Mouse (Mus musculus) neural tube, embryonic 14.5 days (tissue): Measurements from ENCODE around the gene Rasal1. TPM values are rescaled to one million over a fixed set of nuclear protein-coding genes. Genes with fewer than 3 reads are reported as not detected.

ENCODE experiments used
- ATAC-seq: fragments of 200-750 bp; cut with Nextera tagmentation; 2 replicates; pipeline ENCODE4 v1.8.0; 2017; ENCODE audit warnings: low read depth, mild to moderate bottlenecking, moderate TSS enrichment, moderate library complexity
- H3K27ac ChIP-seq: fragments of 300-500 bp; sonication (generic); 2 replicates; pipeline ENCODE4 v1.5.1; 2014; ENCODE audit warnings: low read depth, mild to moderate bottlenecking, control low read depth, low read length, moderate library complexity, mixed read lengths
- H3K27me3 ChIP-seq: fragments of 300-500 bp; sonication (generic); 2 replicates; pipeline ENCODE4 v1.6.1; 2014; ENCODE audit warnings: low read length; ENCODE audit not compliant: control insufficient read depth, insufficient read depth
- H3K36me3 ChIP-seq: fragments of 300-500 bp; sonication (generic); 2 replicates; pipeline ENCODE4 v1.6.1; 2014; ENCODE audit warnings: low read length, mixed read lengths; ENCODE audit not compliant: control insufficient read depth, insufficient read depth
- H3K4me1 ChIP-seq: fragments of 300-500 bp; sonication (generic); 2 replicates; pipeline ENCODE4 v1.6.1; 2014; ENCODE audit warnings: low read length; ENCODE audit not compliant: control insufficient read depth, insufficient read depth
- H3K4me2 ChIP-seq: fragments of 300-500 bp; sonication (generic); 2 replicates; pipeline ENCODE4 v1.6.1; 2014; ENCODE audit warnings: mild to moderate bottlenecking, low read depth, low read length, control low read depth
- H3K4me3 ChIP-seq: fragments of 300-500 bp; sonication (generic); 2 replicates; pipeline ENCODE4 v1.5.1; 2014; ENCODE audit warnings: low read depth, low read length, control low read depth, mixed read lengths
- H3K9ac ChIP-seq: fragments of 300-500 bp; sonication (generic); replicated peaks from 2 replicates; pipeline ENCODE4 v1.6.1; 2014; ENCODE audit warnings: low read depth, mild to moderate bottlenecking, control low read depth, low read length, mixed read lengths
- H3K9me3 ChIP-seq: fragments of 300-500 bp; sonication (generic); 2 replicates; pipeline ENCODE4 v1.6.1; 2016; ENCODE audit warnings: low read length; ENCODE audit not compliant: control insufficient read depth
- WGBS: fragments of 180-500 bp; shearing (Covaris S2); extraction: QIAGEN DNeasy Blood & Tissue Kit; methylation state at CpG from one replicate; pipeline ENCODE4 v1.1.7; 2014; 5-methylcytosine and 5-hydroxymethylcytosine counted together
- polyA plus RNA-seq: library from polyadenylated mRNA; unstranded; fragments of >200 nt; fragmentation: Nextera tagmentation; extraction: Ambion mirVana; gene quantifications from 2 replicates; pipeline ENCODE4 v1.2.1, GENCODE M21; 2014

Gene Rasal1
- polyA plus RNA-seq, 1 experiment from 2014 or later, result 0.33 TPM

GRCm38 (mm10) chr5:120690417-120690816 is 41.8 kb downstream of the Rasal1 start:
- no peak for ATAC-seq
- Histone ChIP-seq H3K4me1 (no peaks in the 10 kb centered on the region), H3K27ac (no peak overlapping the region), H3K4me3 (no peak overlapping the region), H3K4me2 (no peak overlapping the region), H3K36me3 (peaks cover 28% of the 10 kb centered on the region), H3K9me3 (no peaks in the 10 kb centered on the region), H3K27me3 (peaks cover 10% of the 10 kb centered on the region), H3K9ac (no peak overlapping the region)
- 63% methylated on average over 4 of the region's 4 CpGs for WGBS

- Histone ChIP-seq H3K27me3 (peaks cover 16% of the 10 kb centered on the region), H3K27ac (no peak overlapping the region), H3K36me3 (peaks cover 28% of the 10 kb centered on the region), H3K9ac (no peak overlapping the region), H3K9me3 (no peaks in the 10 kb centered on the region), H3K4me1 (no peaks in the 10 kb centered on the region), H3K4me2 (no peak overlapping the region), H3K4me3 (no peak overlapping the region)
- WGBS, result 77% methylated on average over 19 of the region's 19 CpGs
- no peak for ATAC-seq
Measured at GRCm38 (mm10) chr5:120692034-120692433, 43.4 kb downstream of the Rasal1 start.

GRCm38 (mm10) chr5:120693931-120694694 is 45.5 kb downstream of the Rasal1 start:
- Histone ChIP-seq H3K4me1 (peaks cover 11% of the 10 kb centered on the region; the same call in 1 of the 2 replicates), H3K4me3 (no peak overlapping the region), H3K9ac (no peak overlapping the region), H3K36me3 (peaks cover 28% of the 10 kb centered on the region), H3K27me3 (peaks cover 16% of the 10 kb centered on the region), H3K4me2 (0 out of 2 replicates have a peak overlapping the region, but pooled peaks have one; percentile 8), H3K9me3 (no peaks in the 10 kb centered on the region), H3K27ac (no peak overlapping the region)
- WGBS, result 14% methylated on average over 30 of the region's 38 CpGs
- no peak for ATAC-seq

GRCm38 (mm10) chr5:120694695-120695074 is 46.1 kb downstream of the Rasal1 start:
- ATAC-seq, result no peak
- peaks cover 16% of the 10 kb centered on the region for H3K27me3 ChIP-seq
- H3K9ac ChIP-seq, result no peak overlapping the region
- no peak overlapping the region for H3K27ac ChIP-seq
- H3K4me3 ChIP-seq, result no peak overlapping the region
- peaks cover 16% of the 10 kb centered on the region; the same call in 1 of the 2 replicates for H3K4me1 ChIP-seq
- 0 out of 2 replicates have a peak overlapping the region, but pooled peaks have one; percentile 8 for H3K4me2 ChIP-seq
- no peaks in the 10 kb centered on the region for H3K9me3 ChIP-seq
- peaks cover 28% of the 10 kb centered on the region for H3K36me3 ChIP-seq
- 6% methylated on average over 38 of the region's 41 CpGs for WGBS

- H3K4me1 ChIP-seq, result peaks cover 20% of the 10 kb centered on the region
- WGBS, result 73% methylated on average over 16 of the region's 16 CpGs
Measured at GRCm38 (mm10) chr5:120696057-120696743, 47.6 kb downstream of the Rasal1 start.

GRCm38 (mm10) chr5:120696865-120697264 is 48.3 kb downstream of the Rasal1 start:
- Histone ChIP-seq H3K9me3 (no peaks in the 10 kb centered on the region), H3K27me3 (peaks cover 16% of the 10 kb centered on the region), H3K4me3 (no peak overlapping the region), H3K27ac (no peak overlapping the region), H3K36me3 (peaks cover 19% of the 10 kb centered on the region), H3K9ac (no peak overlapping the region), H3K4me2 (no peak overlapping the region), H3K4me1 (peaks cover 21% of the 10 kb centered on the region)
- WGBS, result 51% methylated on average over 4 of the region's 4 CpGs
- no peak for ATAC-seq

More at GRCm38 (mm10) chr5:120696057-120696743, 47.6 kb downstream of the Rasal1 start:
- H3K27ac ChIP-seq, result no peak overlapping the region
- no peak overlapping the region for H3K4me2 ChIP-seq
- H3K4me3 ChIP-seq, result no peak overlapping the region
- peaks cover 16% of the 10 kb centered on the region for H3K27me3 ChIP-seq
- no peaks in the 10 kb centered on the region for H3K9me3 ChIP-seq
- ATAC-seq, result no peak
- H3K36me3 ChIP-seq, result peaks cover 22% of the 10 kb centered on the region
- no peak overlapping the region for H3K9ac ChIP-seq

- no peak overlapping the region for H3K4me2 ChIP-seq
- H3K4me3 ChIP-seq, result no peak overlapping the region
- H3K27me3 ChIP-seq, result peaks cover 16% of the 10 kb centered on the region
- ATAC-seq, result no peak
- H3K36me3 ChIP-seq, result peaks cover 11% of the 10 kb centered on the region
- H3K9ac ChIP-seq, result no peak overlapping the region
- peaks cover 21% of the 10 kb centered on the region for H3K4me1 ChIP-seq
- H3K27ac ChIP-seq, result no peak overlapping the region
- 38% methylated on average over 3 of the region's 3 CpGs for WGBS
- no peaks in the 10 kb centered on the region for H3K9me3 ChIP-seq
Measured at GRCm38 (mm10) chr5:120698181-120698580, 49.6 kb downstream of the Rasal1 start.

GRCm38 (mm10) chr5:120698801-120699391 is 50.3 kb downstream of the Rasal1 start:
- 18% methylated on average over 16 of the region's 16 CpGs for WGBS

More at GRCm38 (mm10) chr5:120698801-120699391, 50.3 kb downstream of the Rasal1 start:
- no peak overlapping the region for H3K9ac ChIP-seq
- peaks cover 16% of the 10 kb centered on the region for H3K27me3 ChIP-seq
- H3K27ac ChIP-seq, result peak overlapping the region; percentile 48
- no peaks in the 10 kb centered on the region for H3K9me3 ChIP-seq
- no peak overlapping the region for H3K4me3 ChIP-seq
- peaks cover 21% of the 10 kb centered on the region for H3K4me1 ChIP-seq
- H3K4me2 ChIP-seq, result no peak overlapping the region
- peaks cover 7% of the 10 kb centered on the region for H3K36me3 ChIP-seq
- ATAC-seq, result no peak
